Mouse (Mus musculus) bone marrow macrophage, adult 2 months (primary cell): ENCODE measurements around the gene Mapk6. TPM values are rescaled to one million over a fixed set of nuclear protein-coding genes. Genes with fewer than 3 reads are reported as not detected.

Source experiments
- H3K27ac ChIP-seq: 2 replicates; pipeline ENCODE4 v1.5.1; 2012; ENCODE audit warnings: low read depth, low read length; ENCODE audit not compliant: insufficient read depth
- H3K4me1 ChIP-seq: 2 replicates; pipeline ENCODE4 v1.6.1; 2012; ENCODE audit warnings: low read length; ENCODE audit not compliant: control insufficient read depth, insufficient read depth
- H3K4me3 ChIP-seq: 2 replicates; pipeline ENCODE4 v1.5.1; 2012; ENCODE audit warnings: mild to moderate bottlenecking, low read length, moderate library complexity; ENCODE audit not compliant: insufficient read depth
- CTCF ChIP-seq: IDR thresholded peaks from 2 replicates; pipeline ENCODE4 v1.5.1; 2012; ENCODE audit warnings: low read depth, mild to moderate bottlenecking, low read length, moderate library complexity
- POLR2A ChIP-seq: IDR thresholded peaks from 2 replicates; pipeline ENCODE4 v1.6.1; 2012; ENCODE audit warnings: mild to moderate bottlenecking, low read depth, low read length, borderline replicate concordance
- polyA plus RNA-seq: library from polyadenylated mRNA; stranded (reverse); fragments of >200 nt; gene quantifications from 2 replicates; pipeline ENCODE4 v1.2.4, GENCODE M21; 2012; ENCODE audit not compliant: missing spikeins, insufficient read depth, insufficient read length

Gene Mapk6
- polyA plus RNA-seq, 1 experiment, result 39.7 TPM

GRCm38 (mm10) chr9:75435291-75435690 is 25.5 kb upstream of the Mapk6 start:
- peaks cover 38% of the 10 kb centered on the region for H3K4me1 ChIP-seq
- peak overlapping the region; percentile 90 for H3K27ac ChIP-seq
- TF ChIP-seq POLR2A (no peak), CTCF (no peak)
- H3K4me3 ChIP-seq, result no peak overlapping the region

- Histone ChIP-seq H3K27ac (peak overlapping the region; percentile 90), H3K4me3 (0 out of 2 replicates have a peak overlapping the region, but pooled peaks have one; percentile 8), H3K4me1 (peaks cover 38% of the 10 kb centered on the region)
- TF ChIP-seq POLR2A, result no peak
These were observed 25.1 kb upstream of the Mapk6 start for GRCm38 (mm10) chr9:75434872-75435271.

GRCm38 (mm10) chr9:75434172-75434793 is 24.5 kb upstream of the Mapk6 start:
- peak overlapping the region; percentile 51 for H3K4me3 ChIP-seq
- H3K27ac ChIP-seq, result peak overlapping the region; percentile 93
- TF ChIP-seq POLR2A, result no peak
- TF ChIP-seq CTCF, result peak; percentile 56; the same call in 1 of the 2 replicates
- H3K4me1 ChIP-seq, result peaks cover 38% of the 10 kb centered on the region

- TF ChIP-seq POLR2A, result no peak
- Histone ChIP-seq H3K27ac (peak overlapping the region; percentile 83), H3K4me1 (peaks cover 36% of the 10 kb centered on the region), H3K4me3 (no peak overlapping the region)
These were observed 22.9 kb upstream of the Mapk6 start for GRCm38 (mm10) chr9:75432694-75433093.

GRCm38 (mm10) chr9:75430822-75431621 is 21.2 kb upstream of the Mapk6 start:
- no peak for TF ChIP-seq CTCF
- Histone ChIP-seq H3K27ac (no peak overlapping the region), H3K4me1 (peaks cover 40% of the 10 kb centered on the region), H3K4me3 (no peak overlapping the region)

- TF ChIP-seq CTCF (no peak), POLR2A (no peak)
- Histone ChIP-seq H3K4me1 (peaks cover 32% of the 10 kb centered on the region), H3K27ac (no peak overlapping the region), H3K4me3 (no peak overlapping the region)
These were observed 19.9 kb upstream of the Mapk6 start for GRCm38 (mm10) chr9:75429657-75430056.

GRCm38 (mm10) chr9:75429040-75429439 is 19.2 kb upstream of the Mapk6 start:
- H3K4me3 ChIP-seq, result no peak overlapping the region
- H3K4me1 ChIP-seq, result peaks cover 31% of the 10 kb centered on the region
- no peak for TF ChIP-seq POLR2A
- no peak for TF ChIP-seq CTCF
- no peak overlapping the region for H3K27ac ChIP-seq

- H3K4me3 ChIP-seq, result no peak overlapping the region
- peaks cover 24% of the 10 kb centered on the region for H3K4me1 ChIP-seq
- TF ChIP-seq POLR2A, result no peak
- no peak for TF ChIP-seq CTCF
- H3K27ac ChIP-seq, result no peak overlapping the region
These were observed 18.4 kb upstream of the Mapk6 start for GRCm38 (mm10) chr9:75428274-75428600.

GRCm38 (mm10) chr9:75427366-75428273 is 17.8 kb upstream of the Mapk6 start:
- H3K4me1 ChIP-seq, result peaks cover 21% of the 10 kb centered on the region

GRCm38 (mm10) chr9:75425796-75426391 is 16.1 kb upstream of the Mapk6 start:
- no peak for TF ChIP-seq POLR2A
- TF ChIP-seq CTCF, result no peak
- no peak overlapping the region for H3K4me3 ChIP-seq
- peaks cover 21% of the 10 kb centered on the region for H3K4me1 ChIP-seq
- H3K27ac ChIP-seq, result no peak overlapping the region

More at GRCm38 (mm10) chr9:75427366-75428273, 17.8 kb upstream of the Mapk6 start:
- Histone ChIP-seq H3K4me3 (no peak overlapping the region), H3K27ac (no peak overlapping the region)
- TF ChIP-seq POLR2A, result no peak
- no peak for TF ChIP-seq CTCF
